Mouse (Mus musculus): ENCODE measurements around the gene Kif26a. TPM values are rescaled to one million over a fixed set of nuclear protein-coding genes. Genes with fewer than 3 reads are reported as not detected.

The Kif26a gene
- total and polyA plus RNA-seq, 2 experiments from 2014 or later = 5.0 to 55.1 TPM

- no peaks in the 10 kb centered on the region; the same call in 1 of the 2 replicates for H3K27me3 ChIP-seq (ENCODE audit: insufficient read depth, low read length)
- no peak overlapping the region for H3K9ac ChIP-seq
- 90% methylated on average over 8 of the region's 8 CpGs for WGBS
- DNase-seq = no peak
- H3K4me3 ChIP-seq (ENCODE audit: low read depth, low read length) = no peak overlapping the region
- ATAC-seq = no peak
- H3K36me3 ChIP-seq (ENCODE audit: insufficient read depth) = no peaks in the 10 kb centered on the region
- H3K4me2 ChIP-seq (ENCODE audit: low read depth) = no peak overlapping the region
- no peaks in the 10 kb centered on the region for H3K4me1 ChIP-seq (ENCODE audit: insufficient read depth)
- H3K9me3 ChIP-seq (ENCODE audit: low read length) = no peaks in the 10 kb centered on the region
- no peak for TF ChIP-seq CTCF (IDR thresholded peaks at IDR 0.05; ENCODE audit: low read depth)
- H3K27ac ChIP-seq (ENCODE audit: low read depth, low read length) = no peak overlapping the region
These were observed 38.3 kb upstream of the Kif26a start for GRCm38 (mm10) chr12:112107685-112108084.

DNA sequence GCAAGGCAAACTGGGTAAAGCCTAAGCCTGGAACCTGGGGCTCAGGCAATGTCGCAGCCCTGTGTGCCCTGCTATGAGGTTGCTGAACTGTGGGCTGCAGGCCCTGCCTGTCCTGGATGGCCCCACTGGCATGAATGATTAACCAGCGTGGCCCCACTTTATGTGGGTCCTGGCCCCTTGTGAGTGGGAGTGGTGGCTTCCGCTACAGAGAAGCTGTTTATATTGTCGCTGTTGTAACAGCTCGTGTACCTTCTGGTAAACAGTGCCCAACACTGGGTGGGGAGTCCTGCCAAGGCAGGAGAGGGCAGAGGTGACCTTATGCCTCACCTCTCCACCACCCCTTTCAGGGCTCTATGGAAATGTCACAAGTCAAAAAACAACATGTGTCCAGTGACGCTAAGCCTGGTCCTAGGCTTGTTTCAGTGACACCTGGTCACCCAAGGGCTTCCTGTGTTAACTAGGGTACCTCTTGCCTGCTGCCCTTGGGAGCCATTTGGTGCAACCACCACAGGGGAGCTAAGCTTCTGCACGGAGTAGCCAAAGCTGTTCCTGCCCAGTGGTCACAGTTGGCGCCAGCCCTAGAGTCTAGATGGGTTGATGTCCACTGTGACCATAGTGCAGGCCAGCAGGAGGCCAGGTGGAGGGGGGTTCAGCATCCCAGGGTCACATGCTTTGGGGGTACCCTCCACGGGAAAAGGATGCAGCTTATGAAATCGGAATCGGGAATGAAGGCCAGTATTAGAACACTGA is 37.1 kb upstream of the Kif26a start:
- Histone ChIP-seq H3K36me3 (ENCODE audit: insufficient read depth) (no peaks in the 10 kb centered on the region), H3K9ac (no peak overlapping the region), H3K4me1 (ENCODE audit: insufficient read depth) (no peaks in the 10 kb centered on the region), H3K4me3 (ENCODE audit: low read depth, low read length) (no peak overlapping the region), H3K9me3 (ENCODE audit: low read length) (no peaks in the 10 kb centered on the region), H3K27ac (ENCODE audit: low read depth, low read length) (no peak overlapping the region), H3K4me2 (ENCODE audit: low read depth) (no peak overlapping the region), H3K27me3 (ENCODE audit: insufficient read depth, low read length) (no peaks in the 10 kb centered on the region; the same call in 1 of the 2 replicates)
- WGBS = 88% methylated on average over 11 of the region's 11 CpGs
- no peak for TF ChIP-seq CTCF (IDR thresholded peaks at IDR 0.05; ENCODE audit: low read depth)
- DNase-seq = no peak
- ATAC-seq = no peak

GRCm38 (mm10) chr12:112109701-112110100 is 36.3 kb upstream of the Kif26a start:
- DNase-seq (no peak), ATAC-seq (no peak)
- WGBS = 84% methylated on average over 9 of the region's 9 CpGs
- Histone ChIP-seq H3K4me2 (ENCODE audit: low read depth) (no peak overlapping the region), H3K36me3 (ENCODE audit: insufficient read depth) (no peaks in the 10 kb centered on the region), H3K9ac (no peak overlapping the region), H3K4me1 (ENCODE audit: insufficient read depth) (no peaks in the 10 kb centered on the region), H3K4me3 (ENCODE audit: low read depth, low read length) (no peak overlapping the region), H3K27ac (ENCODE audit: low read depth, low read length) (no peak overlapping the region), H3K9me3 (ENCODE audit: low read length) (no peaks in the 10 kb centered on the region), H3K27me3 (ENCODE audit: insufficient read depth, low read length) (no peaks in the 10 kb centered on the region; the same call in 1 of the 2 replicates)
- no peak for TF ChIP-seq CTCF (IDR thresholded peaks at IDR 0.05; ENCODE audit: low read depth)

DNA sequence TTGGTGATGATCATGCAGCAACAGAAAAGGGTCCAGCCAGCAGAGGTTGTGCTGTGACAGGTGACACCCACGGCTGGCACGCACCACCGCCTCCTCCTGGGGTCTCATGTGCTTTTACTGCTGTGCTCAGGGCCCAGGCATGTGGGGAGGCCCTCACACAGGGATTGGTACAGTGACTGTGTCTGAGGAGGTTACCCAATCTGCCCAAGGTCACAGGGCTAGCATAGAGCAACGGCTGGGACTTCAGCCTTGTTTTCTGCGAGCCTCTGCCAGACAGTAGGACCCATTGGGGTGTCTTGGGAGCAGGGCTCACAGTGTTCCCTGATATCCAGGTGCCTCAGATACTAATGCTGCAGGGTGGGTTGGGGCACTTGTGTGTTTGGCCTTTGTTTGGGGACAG is 34.7 kb upstream of the Kif26a start:
- no peak overlapping the region for H3K9ac ChIP-seq
- H3K4me1 ChIP-seq (ENCODE audit: insufficient read depth) = no peaks in the 10 kb centered on the region
- no peak for TF ChIP-seq CTCF (IDR thresholded peaks at IDR 0.05; ENCODE audit: low read depth)
- no peaks in the 10 kb centered on the region for H3K36me3 ChIP-seq (ENCODE audit: insufficient read depth)
- no peak overlapping the region for H3K4me3 ChIP-seq (ENCODE audit: low read depth, low read length)
- no peak for DNase-seq
- no peak for ATAC-seq
- 82% methylated on average over 5 of the region's 5 CpGs for WGBS
- H3K4me2 ChIP-seq (ENCODE audit: low read depth) = no peak overlapping the region
- H3K9me3 ChIP-seq (ENCODE audit: low read length) = no peaks in the 10 kb centered on the region
- no peak overlapping the region for H3K27ac ChIP-seq (ENCODE audit: low read depth, low read length)
- H3K27me3 ChIP-seq (ENCODE audit: insufficient read depth, low read length) = no peaks in the 10 kb centered on the region; the same call in 1 of the 2 replicates

DNA sequence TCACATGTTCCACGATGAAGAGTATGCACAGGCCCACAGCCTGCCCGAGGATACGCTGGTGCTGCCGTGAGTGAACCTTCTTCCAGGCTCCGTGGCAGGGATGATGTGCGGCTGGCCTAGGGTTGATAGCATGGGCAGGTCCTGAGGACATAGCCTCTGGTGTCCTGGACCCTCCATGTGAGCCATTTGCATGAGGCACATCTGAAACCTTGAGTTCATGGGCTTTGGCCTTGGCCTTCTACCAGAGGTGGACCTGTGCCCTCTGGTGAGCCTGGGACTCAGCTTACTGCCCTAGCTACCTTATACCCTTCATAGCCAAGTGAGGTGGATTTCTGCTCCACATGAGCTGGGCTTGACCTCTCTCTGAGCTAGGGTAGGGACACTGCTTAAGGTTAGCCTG is 33.8 kb upstream of the Kif26a start:
- DNase-seq (no peak), ATAC-seq (no peak)
- Histone ChIP-seq H3K9me3 (ENCODE audit: low read length) (no peaks in the 10 kb centered on the region), H3K4me2 (ENCODE audit: low read depth) (no peak overlapping the region), H3K4me3 (ENCODE audit: low read depth, low read length) (no peak overlapping the region), H3K27me3 (ENCODE audit: insufficient read depth, low read length) (no peaks in the 10 kb centered on the region), H3K9ac (no peak overlapping the region), H3K36me3 (ENCODE audit: insufficient read depth) (no peaks in the 10 kb centered on the region), H3K27ac (ENCODE audit: low read depth, low read length) (no peak overlapping the region), H3K4me1 (ENCODE audit: insufficient read depth) (no peaks in the 10 kb centered on the region)
- no peak for TF ChIP-seq CTCF (IDR thresholded peaks at IDR 0.05; ENCODE audit: low read depth)
- 92% methylated on average over 6 of the region's 6 CpGs for WGBS

DNA sequence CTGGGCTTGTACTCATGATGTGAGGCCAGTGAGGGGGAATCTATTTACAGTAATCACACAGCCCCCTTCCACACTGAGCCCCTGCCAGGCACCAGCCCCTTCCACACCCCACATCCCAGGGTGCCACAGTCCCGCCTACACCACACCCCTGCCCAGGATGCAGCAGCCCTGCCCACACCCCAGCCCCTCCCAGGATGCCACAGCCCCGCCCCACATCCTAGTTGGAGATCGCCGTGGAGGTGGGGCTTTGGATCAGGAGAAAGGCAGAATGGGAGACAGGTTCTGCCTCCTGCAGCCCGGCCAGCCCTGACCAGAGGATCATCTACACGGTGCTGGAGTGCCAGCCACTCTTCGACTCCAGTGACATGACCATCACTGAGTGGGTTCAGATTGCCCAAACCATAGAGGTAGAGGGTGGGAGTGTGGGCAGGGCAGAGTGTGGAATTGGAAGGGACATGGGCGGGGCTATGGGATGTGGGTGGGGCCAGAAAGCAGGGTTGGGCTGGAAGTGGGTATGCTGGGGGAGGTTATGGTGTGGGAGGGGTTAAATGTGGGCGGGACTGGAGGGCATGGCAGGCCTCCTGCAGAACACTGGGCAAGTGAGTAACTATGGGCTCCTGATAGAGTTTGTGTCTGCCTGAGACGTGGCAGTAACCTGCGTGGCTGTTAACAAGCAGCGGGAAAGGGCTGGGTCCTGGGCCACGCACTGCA is 33.2 kb upstream of the Kif26a start:
- H3K27ac ChIP-seq (ENCODE audit: low read depth, low read length) = no peak overlapping the region
- no peak for TF ChIP-seq CTCF (IDR thresholded peaks at IDR 0.05; ENCODE audit: low read depth)
- 21% methylated on average over 13 of the region's 13 CpGs for WGBS
- DNase-seq (no peak), ATAC-seq (no peak)
- H3K36me3 ChIP-seq (ENCODE audit: insufficient read depth) = no peaks in the 10 kb centered on the region
- no peaks in the 10 kb centered on the region for H3K4me1 ChIP-seq (ENCODE audit: insufficient read depth)
- no peaks in the 10 kb centered on the region for H3K9me3 ChIP-seq (ENCODE audit: low read length)
- no peaks in the 10 kb centered on the region for H3K27me3 ChIP-seq (ENCODE audit: insufficient read depth, low read length)
- H3K4me3 ChIP-seq (ENCODE audit: low read depth, low read length) = no peak overlapping the region
- H3K4me2 ChIP-seq (ENCODE audit: low read depth) = no peak overlapping the region
- H3K9ac ChIP-seq = no peak overlapping the region

GRCm38 (mm10) chr12:112113710-112114109 is 32.3 kb upstream of the Kif26a start:
- no peaks in the 10 kb centered on the region for H3K9me3 ChIP-seq (ENCODE audit: low read length)
- no peak overlapping the region for H3K27ac ChIP-seq (ENCODE audit: low read depth, low read length)
- no peak overlapping the region for H3K4me2 ChIP-seq (ENCODE audit: low read depth)
- H3K27me3 ChIP-seq (ENCODE audit: insufficient read depth, low read length) = no peaks in the 10 kb centered on the region
- ATAC-seq = peak; percentile 64
- no peak overlapping the region for H3K9ac ChIP-seq
- no peaks in the 10 kb centered on the region for H3K36me3 ChIP-seq (ENCODE audit: insufficient read depth)
- DNase-seq = peak; percentile 86
- peak; percentile 99 for TF ChIP-seq CTCF (IDR thresholded peaks at IDR 0.05; ENCODE audit: low read depth)
- no peaks in the 10 kb centered on the region for H3K4me1 ChIP-seq (ENCODE audit: insufficient read depth)
- no peak overlapping the region for H3K4me3 ChIP-seq (ENCODE audit: low read depth, low read length)
- WGBS = 11% methylated on average over 7 of the region's 7 CpGs

Measured in forebrain, postnatal 0 days (tissue).